Mouse (Mus musculus) limb, embryonic 14.5 days (tissue): ENCODE data around the gene Tmem132e. TPM values are rescaled to one million over a fixed set of nuclear protein-coding genes. Genes with fewer than 3 reads are reported as not detected.

ENCODE experiments used
- ATAC-seq: fragments of 200-750 bp; cut with Nextera tagmentation; 2 replicates; pipeline ENCODE4 v1.8.0; 2017; ENCODE audit warnings: low read depth, moderate number of reproducible peaks, moderate TSS enrichment; ENCODE audit not compliant: low FRiP score
- DNase-seq: peaks from one replicate; pipeline ENCODE4 v3.0.0-alpha.2; 2015; ENCODE audit warnings: low spot score
- H3K27ac ChIP-seq: fragments of 300-500 bp; sonication (generic); replicated peaks from 2 replicates; pipeline ENCODE4 v1.5.1; 2014; ENCODE audit warnings: low read depth, mild to moderate bottlenecking, low read length, moderate library complexity, mixed read lengths
- H3K27me3 ChIP-seq: fragments of 300-500 bp; sonication (generic); 2 replicates; pipeline ENCODE4 v1.6.1; 2014; ENCODE audit warnings: low read length, mixed read lengths; ENCODE audit not compliant: control insufficient read depth, insufficient read depth
- H3K36me3 ChIP-seq: fragments of 300-500 bp; sonication (generic); 2 replicates; pipeline ENCODE4 v1.6.1; 2014; ENCODE audit warnings: mild to moderate bottlenecking, low read length, moderate library complexity, mixed read lengths; ENCODE audit not compliant: control insufficient read depth, insufficient read depth
- H3K4me1 ChIP-seq: fragments of 300-500 bp; sonication (generic); 2 replicates; pipeline ENCODE4 v1.6.1; 2014; ENCODE audit warnings: antibody characterized with exemption, low read length, mixed read lengths; ENCODE audit not compliant: control insufficient read depth, insufficient read depth
- H3K4me2 ChIP-seq: fragments of 300-500 bp; sonication (generic); replicated peaks from 2 replicates; pipeline ENCODE4 v1.6.1; 2014; ENCODE audit warnings: low read depth, mild to moderate bottlenecking, low read length, moderate library complexity; ENCODE audit not compliant: severe bottlenecking
- H3K4me3 ChIP-seq: fragments of 300-500 bp; sonication (generic); replicated peaks from 2 replicates; pipeline ENCODE4 v1.5.1; 2014; ENCODE audit warnings: low read length
- H3K9ac ChIP-seq: fragments of 300-500 bp; sonication (generic); 2 replicates; pipeline ENCODE4 v1.6.1; 2014; ENCODE audit warnings: mild to moderate bottlenecking, low read depth, low read length, moderate library complexity; ENCODE audit not compliant: severe bottlenecking
- H3K9me3 ChIP-seq: fragments of 300-500 bp; sonication (generic); 2 replicates; pipeline ENCODE4 v1.6.1; 2016; ENCODE audit warnings: low read length; ENCODE audit not compliant: control insufficient read depth
- POLR2A ChIP-seq: fragments of 200-500 bp; IDR thresholded peaks from 2 replicates; pipeline ENCODE4 v1.8.0; 2012; ENCODE audit warnings: inconsistent platforms, mild to moderate bottlenecking, moderate library complexity, borderline replicate concordance; ENCODE audit not compliant: insufficient read depth, insufficient read length; ENCODE audit errors: extremely low read depth
- WGBS: fragments of 180-500 bp; shearing (Covaris S2); extraction: QIAGEN DNeasy Blood & Tissue Kit; methylation state at CpG from one replicate; pipeline ENCODE4 v1.1.7; 2014; 5-methylcytosine and 5-hydroxymethylcytosine counted together
- polyA plus RNA-seq, 2 experiments: library from polyadenylated mRNA; depleted of rRNA in 1 of 2; stranded (reverse) in 1 of 2; unstranded in 1 of 2; fragments of >200 nt; fragmentation: Nextera tagmentation in 1 of 2; extraction: Ambion mirVana in 1 of 2; gene quantifications; 2 replicates each; pipeline versions ENCODE4 v1.2.1 to v1.2.3; 2012 to 2014

Gene Tmem132e
- polyA plus RNA-seq (2012; rRNA removed) (3.5 and 3.7 TPM in 2 replicates), polyA plus RNA-seq (2014; fragmentation: Nextera tagmentation; extraction: Ambion mirVana) (1.0 and 1.2 TPM in 2 replicates)

GRCm38 (mm10) chr11:82388371-82389313 lies at the start of gene Tmem132e:
TSS of gene Tmem132e (plus strand) at chr11:82388900.
- H3K36me3 ChIP-seq: no peaks in the 10 kb centered on the region
- peaks cover 17% of the 10 kb centered on the region for H3K4me1 ChIP-seq
- no peaks in the 10 kb centered on the region for H3K9me3 ChIP-seq
- 0 out of 2 replicates have a peak, but pooled peaks have one; percentile 5 for ATAC-seq
- peaks cover 77% of the 10 kb centered on the region for H3K27me3 ChIP-seq
- H3K27ac ChIP-seq: no peak within 1 kb of the TSS
- peak within 1 kb of the TSS; percentile 90 for H3K4me2 ChIP-seq
- DNase-seq: no peak
- peak within 1 kb of the TSS; percentile 58 for H3K4me3 ChIP-seq
- under 1% methylated on average over 62 of the region's 88 CpGs for WGBS
- peak within 1 kb of the TSS; percentile 48 for H3K9ac ChIP-seq
- no peak for TF ChIP-seq POLR2A

GRCm38 (mm10) chr11:82339921-82340401 lies 48.7 kb upstream of the Tmem132e start:
- Histone ChIP-seq H3K27me3 (no peaks in the 10 kb centered on the region), H3K4me3 (no peak overlapping the region), H3K4me2 (no peak overlapping the region), H3K4me1 (no peaks in the 10 kb centered on the region), H3K36me3 (no peaks in the 10 kb centered on the region), H3K9me3 (no peaks in the 10 kb centered on the region), H3K27ac (no peak overlapping the region), H3K9ac (no peak overlapping the region)
- ATAC-seq: no peak
- no peak for DNase-seq
- 15% methylated on average over 7 of the region's 7 CpGs for WGBS
- TF ChIP-seq POLR2A: no peak

DNA sequence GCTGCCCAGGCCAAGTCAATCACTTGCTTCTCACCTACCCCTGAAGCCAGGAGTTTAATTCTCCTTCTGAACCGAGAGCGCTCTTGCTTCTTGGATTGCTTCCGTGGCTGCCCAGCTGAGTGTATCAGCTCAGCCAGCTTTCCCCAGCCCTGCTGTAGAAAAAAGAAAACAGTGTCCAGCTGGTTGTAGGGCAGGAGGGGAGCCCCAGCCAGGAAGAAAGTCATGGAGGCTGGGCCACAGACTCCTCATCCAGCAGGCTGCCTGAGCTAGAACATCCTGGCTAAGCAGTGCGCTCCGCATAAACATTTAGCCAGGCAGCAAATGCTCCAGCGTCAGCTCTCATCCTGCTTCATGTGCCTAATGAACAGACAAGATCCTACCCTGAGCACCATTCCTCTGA lies 48.3 kb upstream of the Tmem132e start:
- Histone ChIP-seq H3K4me2 (no peak overlapping the region), H3K4me3 (no peak overlapping the region), H3K9ac (no peak overlapping the region), H3K36me3 (no peaks in the 10 kb centered on the region), H3K4me1 (no peaks in the 10 kb centered on the region), H3K27me3 (no peaks in the 10 kb centered on the region), H3K27ac (no peak overlapping the region), H3K9me3 (no peaks in the 10 kb centered on the region)
- ATAC-seq (no peak), DNase-seq (no peak)
- WGBS: 27% methylated on average over 6 of the region's 6 CpGs
- no peak for TF ChIP-seq POLR2A

GRCm38 (mm10) chr11:82340900-82341299 lies 47.8 kb upstream of the Tmem132e start:
- Histone ChIP-seq H3K4me1 (no peaks in the 10 kb centered on the region), H3K9ac (no peak overlapping the region), H3K27me3 (no peaks in the 10 kb centered on the region), H3K27ac (no peak overlapping the region), H3K9me3 (no peaks in the 10 kb centered on the region), H3K4me2 (no peak overlapping the region), H3K36me3 (no peaks in the 10 kb centered on the region), H3K4me3 (no peak overlapping the region)
- 52% methylated on average over 2 of the region's 2 CpGs for WGBS
- ATAC-seq (no peak), DNase-seq (no peak)
- TF ChIP-seq POLR2A: no peak

DNA sequence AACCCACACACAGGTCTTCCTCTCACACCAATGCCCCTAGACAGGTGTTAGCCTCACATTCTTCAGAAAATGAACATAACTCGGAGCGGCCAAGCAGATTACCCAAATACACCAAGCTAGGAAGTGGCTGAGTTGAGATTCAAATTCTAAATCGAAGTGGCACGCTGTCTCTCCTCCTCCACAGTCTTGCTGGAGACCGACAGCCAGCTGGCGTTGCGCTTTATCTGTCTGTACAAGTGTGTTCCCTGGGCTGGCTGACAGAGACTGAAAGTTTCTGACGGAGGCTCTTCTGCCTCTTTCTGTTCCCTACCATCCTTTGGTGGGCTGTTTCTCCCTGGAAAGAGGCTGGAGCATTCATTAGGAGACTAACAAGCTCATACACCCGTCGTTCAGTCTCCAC lies 37.7 kb upstream of the Tmem132e start:
- H3K4me3 ChIP-seq: no peak overlapping the region
- H3K4me2 ChIP-seq: no peak overlapping the region
- H3K27me3 ChIP-seq: no peaks in the 10 kb centered on the region
- DNase-seq (no peak), ATAC-seq (no peak)
- no peak overlapping the region for H3K9ac ChIP-seq
- no peaks in the 10 kb centered on the region for H3K9me3 ChIP-seq
- H3K27ac ChIP-seq: no peak overlapping the region
- H3K4me1 ChIP-seq: no peaks in the 10 kb centered on the region
- H3K36me3 ChIP-seq: no peaks in the 10 kb centered on the region
- whole genome bisulfite sequencing: 83% methylated on average over 10 of the region's 10 CpGs
- TF ChIP-seq POLR2A: no peak
